Mouse (Mus musculus): ENCODE data around the gene Crtc3.

Gene Crtc3

DNA sequence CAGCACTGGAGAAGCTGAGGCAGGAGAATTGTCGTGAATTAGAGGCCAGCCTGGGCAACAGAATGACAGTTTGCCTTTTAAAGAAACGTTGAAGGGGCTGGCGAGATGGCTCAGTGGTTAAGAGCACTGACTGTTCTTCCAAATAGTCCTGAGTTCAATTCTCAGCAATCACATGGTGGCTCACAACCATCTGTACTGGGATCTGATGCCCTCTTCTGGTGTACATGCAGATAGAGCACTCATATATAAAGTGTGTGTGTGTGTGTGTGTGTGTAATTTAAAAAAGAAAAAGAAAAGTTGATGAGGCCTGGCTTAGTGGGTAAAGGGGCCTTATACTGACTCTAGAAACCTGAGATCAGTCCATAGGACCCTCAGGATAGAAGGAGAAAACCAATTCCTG, 133.5 kb downstream of the Crtc3 start:
- DNase-seq (ENCODE audit: low read depth, low spot score) = no peak

DNA sequence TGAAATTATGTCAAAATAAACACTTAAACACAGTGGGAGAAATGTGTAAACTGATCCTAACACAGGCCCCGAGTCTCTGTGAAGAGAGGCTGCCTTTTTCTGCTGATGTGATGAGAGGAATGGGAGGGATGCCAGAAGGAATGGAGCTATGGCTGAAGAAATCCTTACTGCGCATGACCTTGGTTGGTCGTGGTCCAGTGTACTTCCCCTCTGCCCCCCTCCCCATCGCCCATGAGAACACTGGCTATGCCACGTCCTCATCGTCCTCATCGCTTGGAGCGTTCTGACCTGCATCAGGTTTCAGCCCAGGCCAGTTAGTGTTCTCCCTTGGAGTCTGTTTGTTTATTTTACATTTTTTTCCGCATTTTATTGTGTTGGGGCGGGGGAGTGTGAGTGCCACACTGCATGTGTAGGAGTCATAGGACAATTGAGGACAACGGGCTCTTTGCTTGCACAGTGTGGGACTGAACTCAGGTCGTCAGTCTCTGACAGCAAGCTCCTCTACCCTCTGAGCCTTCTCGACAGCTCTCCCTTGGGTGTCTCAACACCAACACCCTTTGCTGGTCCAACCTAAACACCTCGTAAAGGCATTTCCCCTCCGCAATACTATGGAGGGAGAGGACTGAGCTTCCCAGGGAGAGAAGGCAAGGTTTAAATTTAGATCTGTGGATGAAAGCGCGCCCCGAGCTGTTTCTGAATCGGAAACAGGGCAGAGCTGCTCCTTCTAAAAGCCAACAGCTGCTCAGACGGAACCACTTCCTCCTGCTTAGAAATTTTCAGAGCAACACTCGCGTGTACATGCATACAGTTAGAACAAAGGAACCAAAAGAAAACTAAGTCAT, 134.3 kb downstream of the Crtc3 start:
- no peak for DNase-seq (ENCODE audit: low read depth, low spot score)

DNA sequence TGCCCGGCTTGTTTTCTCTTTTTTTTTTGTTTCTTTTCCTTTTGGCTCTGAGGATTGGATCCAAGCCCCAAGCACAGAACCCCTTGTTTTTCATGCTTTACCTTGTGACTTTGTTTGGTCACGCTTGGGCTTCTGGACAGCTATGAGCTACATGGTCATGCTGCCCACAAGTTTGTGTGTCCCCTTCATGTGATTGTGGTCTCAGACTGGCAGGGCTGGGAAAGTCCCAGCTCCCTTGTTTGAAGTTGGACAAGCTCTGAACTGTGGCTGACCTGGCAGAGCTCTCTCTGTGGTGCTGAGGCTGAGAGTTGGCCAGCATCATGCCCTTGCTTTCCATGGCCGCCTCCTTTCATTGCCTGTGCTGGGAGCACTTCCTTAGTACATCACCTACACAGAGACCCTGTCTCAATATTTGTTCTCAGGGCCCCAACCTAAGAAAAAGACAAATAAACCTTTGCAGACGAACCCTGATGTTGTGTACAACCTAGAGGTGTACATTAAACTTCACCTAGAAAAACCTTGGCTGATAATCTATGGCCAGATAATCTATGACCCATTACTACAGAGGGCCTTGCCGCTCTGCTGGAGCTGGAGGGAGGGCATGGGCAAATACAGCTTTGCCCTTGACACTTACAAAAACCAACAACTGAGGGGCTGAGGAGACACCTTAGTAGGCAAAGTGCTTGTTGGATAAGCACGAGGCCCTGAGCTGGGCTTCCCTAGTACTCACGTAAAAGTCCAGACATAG, 140.0 kb downstream of the Crtc3 start:
- DNase-seq (ENCODE audit: low read depth, low spot score) = no peak

DNA sequence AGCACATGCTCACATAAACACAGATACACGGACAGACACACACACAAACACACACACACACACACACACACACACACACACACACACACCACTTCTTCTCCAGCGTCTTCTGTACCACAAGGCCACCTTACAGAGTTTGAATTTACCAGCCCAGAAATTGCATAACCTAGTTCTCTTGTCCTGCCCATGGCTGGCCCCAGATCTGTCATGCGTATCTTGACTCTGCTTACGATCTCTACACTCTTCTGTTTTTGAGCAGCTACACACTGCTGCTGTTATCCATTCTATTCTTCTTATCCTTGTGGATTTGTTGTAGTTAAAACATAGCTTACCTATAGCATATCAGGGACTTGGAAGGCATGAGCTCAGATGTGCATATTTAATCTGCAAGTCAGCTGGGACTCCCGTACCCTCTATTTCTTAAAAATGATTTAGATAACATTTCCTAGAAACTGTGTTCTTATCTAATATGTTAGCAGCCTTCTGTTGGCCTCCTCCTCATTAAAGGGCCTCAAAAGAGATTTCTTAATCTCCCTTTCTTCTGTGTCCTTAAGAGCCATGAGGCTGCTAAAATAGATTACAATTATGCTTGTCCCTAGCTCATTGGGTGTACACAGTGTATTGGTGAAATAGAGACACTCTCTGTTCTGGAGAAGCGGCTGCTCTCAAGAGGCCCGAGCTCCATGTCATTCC, 146.4 kb downstream of the Crtc3 start:
- DNase-seq (ENCODE audit: low read depth, low spot score) = no peak

DNA sequence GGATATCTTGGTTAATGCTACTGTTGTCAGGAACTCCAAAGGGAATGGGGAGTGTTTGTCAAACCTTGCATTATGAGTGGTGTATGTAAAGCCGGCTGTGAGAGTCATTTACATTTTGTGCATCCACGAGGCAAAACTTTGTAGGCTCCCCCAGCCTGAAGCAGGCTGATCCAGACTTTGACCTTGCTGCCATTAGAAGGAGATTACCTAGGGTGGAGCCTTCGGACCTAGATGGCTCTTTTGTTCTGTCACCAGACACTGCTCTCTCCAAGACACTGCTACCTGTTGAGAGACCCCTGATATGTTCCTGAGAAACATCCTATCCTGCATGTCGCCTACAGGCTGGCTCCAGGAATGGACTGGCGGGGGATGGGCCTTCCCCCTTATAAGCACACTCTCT, 149.1 kb downstream of the Crtc3 start:
- no peak for DNase-seq (ENCODE audit: low read depth, low spot score)
